Mouse (Mus musculus): ENCODE measurements around the gene Magi3. TPM values are rescaled to one million over a fixed set of nuclear protein-coding genes. Genes with fewer than 3 reads are reported as not detected.

The Magi3 gene
- total and polyA plus RNA-seq, 3 experiments: 0.68 to 2.6 (median 1.8) TPM

GRCm38 (mm10) chr3:103991271-103991670 lies 228.9 kb downstream of the Magi3 start:
- Histone ChIP-seq H3K79me2 (replicated peaks; ENCODE audit: control insufficient read depth, extremely low read depth, insufficient read depth, poor library complexity, severe bottlenecking) (no peaks in the 10 kb centered on the region), H3K27ac (ENCODE audit: insufficient read depth, low read depth) (no peak overlapping the region), H3K4me2 (ENCODE audit: insufficient read depth, low read depth, poor library complexity, severe bottlenecking) (no peak overlapping the region), H3K36me3 (replicated peaks in 1 of 2; ENCODE audit: control insufficient read depth in 1 of 2, insufficient read depth in 1 of 2, low read length in 1 of 2) (peaks cover 56 to 89% of the 10 kb centered on the region in 2 experiments), H3K4me1 (ENCODE audit: control insufficient read depth in 1 of 2, insufficient read depth in 2 of 2) (peaks cover 5 to 24% of the 10 kb centered on the region in 2 experiments; a peak in 2 of 4 replicates), H3K9ac (ENCODE audit: insufficient read depth, low read depth) (no peak overlapping the region), H3K27me3 (replicated peaks) (no peaks in the 10 kb centered on the region), H3K4me3 (replicated peaks in 1 of 3; ENCODE audit: low read depth in 2 of 3, low read length in 2 of 3, poor library complexity in 1 of 3) (no peak overlapping the region), H3K9me3 (replicated peaks; ENCODE audit: low read length) (no peaks in the 10 kb centered on the region)
- no peak for TF ChIP-seq CHD2 (IDR thresholded peaks at IDR 0.05; ENCODE audit: low read length)
- no peak for TF ChIP-seq MEF2A (IDR thresholded peaks at IDR 0.05; ENCODE audit: borderline replicate concordance, low read depth, low read length)
- TF ChIP-seq MYC (IDR thresholded peaks at IDR 0.05; ENCODE audit: low read depth, low read length): no peak
- TF ChIP-seq JUN (IDR thresholded peaks at IDR 0.05; ENCODE audit: insufficient read depth, low read depth, low read length): no peak
- TF ChIP-seq KAT2A (IDR thresholded peaks at IDR 0.05; ENCODE audit: insufficient replicate concordance, low read length): no peak
- no peak for TF ChIP-seq HCFC1 (IDR thresholded peaks at IDR 0.05; ENCODE audit: low read depth, low read length)
- TF ChIP-seq ZKSCAN1 (IDR thresholded peaks at IDR 0.05; ENCODE audit: borderline replicate concordance, low read depth, low read length): no peak
- TF ChIP-seq NELFE (IDR thresholded peaks at IDR 0.05; ENCODE audit: low read depth, low read length): no peak
- dilution Hi-C loops (cut with MboI; ENCODE audit: extremely low pct_ligation_motif_present, extremely low pct_unique_long_range_greater_than_20kb, low sequenced_read_pairs): no loop called here
- no peak for DNase-seq (ENCODE audit: extremely low read depth)
- in situ Hi-C loops (cut with MboI; ENCODE audit: low pct_ligation_motif_present, low pct_unique_long_range_greater_than_20kb, low sequenced_read_pairs): no loop called here

- no peak overlapping the region for H3K9ac ChIP-seq (ENCODE audit: insufficient read depth, low read depth)
- H3K4me3 ChIP-seq (replicated peaks in 1 of 3; ENCODE audit: low read depth in 2 of 3, low read length in 2 of 3, poor library complexity in 1 of 3): no peak overlapping the region
- no peak overlapping the region for H3K4me2 ChIP-seq (ENCODE audit: insufficient read depth, low read depth, poor library complexity, severe bottlenecking)
- dilution Hi-C loops (cut with MboI; ENCODE audit: extremely low pct_ligation_motif_present, extremely low pct_unique_long_range_greater_than_20kb, low sequenced_read_pairs): no loop called here
- H3K4me1 ChIP-seq (ENCODE audit: control insufficient read depth in 1 of 2, insufficient read depth in 2 of 2): peaks cover 0 to 17% of the 10 kb centered on the region in 2 experiments; a peak in 1 of 4 replicates
- no peak overlapping the region for H3K27ac ChIP-seq (ENCODE audit: insufficient read depth, low read depth)
- no peak for TF ChIP-seq ZKSCAN1 (IDR thresholded peaks at IDR 0.05; ENCODE audit: borderline replicate concordance, low read depth, low read length)
- TF ChIP-seq KAT2A (IDR thresholded peaks at IDR 0.05; ENCODE audit: insufficient replicate concordance, low read length): no peak
- TF ChIP-seq E2F4 (IDR thresholded peaks at IDR 0.05; ENCODE audit: insufficient replicate concordance, low read depth, low read length): no peak
- TF ChIP-seq NELFE (IDR thresholded peaks at IDR 0.05; ENCODE audit: low read depth, low read length): no peak
- TF ChIP-seq MEF2A (IDR thresholded peaks at IDR 0.05; ENCODE audit: borderline replicate concordance, low read depth, low read length): no peak
- TF ChIP-seq HCFC1 (IDR thresholded peaks at IDR 0.05; ENCODE audit: low read depth, low read length): no peak
- TF ChIP-seq ZMIZ1 (IDR thresholded peaks at IDR 0.05; ENCODE audit: low read depth, low read length): no peak
- TF ChIP-seq IRF4 (IDR thresholded peaks at IDR 0.05; ENCODE audit: low read depth, low read length): no peak
- no peak for TF ChIP-seq TBP (conservative IDR thresholded peaks at IDR 0.05; ENCODE audit: low read depth, low read length)
- TF ChIP-seq ZC3H11A (IDR thresholded peaks at IDR 0.05; ENCODE audit: low read depth, low read length): no peak
- TF ChIP-seq POLR2AphosphoS2 (IDR thresholded peaks at IDR 0.05; ENCODE audit: low read depth, low read length): no peak
- no peak for TF ChIP-seq MAFK (IDR thresholded peaks at IDR 0.05; ENCODE audit: insufficient replicate concordance, low read length)
- TF ChIP-seq MAZ (IDR thresholded peaks at IDR 0.05; ENCODE audit: low read depth, low read length): no peak
- TF ChIP-seq MAX (IDR thresholded peaks at IDR 0.05; ENCODE audit: low read length): no peak
- TF ChIP-seq MXI1 (IDR thresholded peaks at IDR 0.05; ENCODE audit: low read depth, low read length): no peak
- TF ChIP-seq USF2 (conservative IDR thresholded peaks at IDR 0.05; ENCODE audit: low read depth, low read length): no peak
- TF ChIP-seq EP300 (IDR thresholded peaks at IDR 0.05; ENCODE audit: low read length): no peak
- TF ChIP-seq ETS1 (conservative IDR thresholded peaks at IDR 0.05; ENCODE audit: low read depth, low read length): no peak
- no peak for TF ChIP-seq UBTF (IDR thresholded peaks at IDR 0.05; ENCODE audit: low read depth, low read length)
- no peak for TF ChIP-seq JUN (IDR thresholded peaks at IDR 0.05; ENCODE audit: insufficient read depth, low read depth, low read length)
- in situ Hi-C loops (cut with MboI; ENCODE audit: low pct_ligation_motif_present, low pct_unique_long_range_greater_than_20kb, low sequenced_read_pairs): no loop called here
- peaks cover 57 to 90% of the 10 kb centered on the region in 2 experiments for H3K36me3 ChIP-seq (replicated peaks in 1 of 2; ENCODE audit: control insufficient read depth in 1 of 2, insufficient read depth in 1 of 2, low read length in 1 of 2)
- no peaks in the 10 kb centered on the region for H3K27me3 ChIP-seq (replicated peaks)
- no peaks in the 10 kb centered on the region for H3K9me3 ChIP-seq (replicated peaks; ENCODE audit: low read length)
- H3K79me2 ChIP-seq (replicated peaks; ENCODE audit: control insufficient read depth, extremely low read depth, insufficient read depth, poor library complexity, severe bottlenecking): no peaks in the 10 kb centered on the region
- no peak for DNase-seq (ENCODE audit: extremely low read depth)
Measured at GRCm38 (mm10) chr3:103989352-103989751, 230.8 kb downstream of the Magi3 start.
